Mouse (Mus musculus) kidney, adult 2 months (tissue): ENCODE results near the gene Esyt1. TPM values are rescaled to one million over a fixed set of nuclear protein-coding genes. Genes with fewer than 3 reads are reported as not detected.
"Not testable (repeated sequence)": the region's sequence is repeated elsewhere in the genome, so short reads cannot be mapped to it uniquely, and the experiment has no call there.

Experiments used
- DNase-seq: peaks from one replicate; pipeline ENCODE4 v3.0.0; 2021
- H3K27ac ChIP-seq: fragments of 200-500 bp; 2 replicates; pipeline ENCODE4 v1.5.1; 2012; ENCODE audit warnings: low read depth, low read length, control low read depth, inconsistent platforms; ENCODE audit not compliant: insufficient read depth
- H3K27me3 ChIP-seq: fragments of 200-500 bp; replicated peaks from 2 replicates; pipeline ENCODE4 v1.6.1; 2012; ENCODE audit warnings: mild to moderate bottlenecking, moderate library complexity, low read length, inconsistent platforms; ENCODE audit not compliant: control insufficient read depth, insufficient read depth
- H3K36me3 ChIP-seq: fragments of 200-500 bp; 2 replicates; pipeline ENCODE4 v1.6.1; 2012; ENCODE audit warnings: mild to moderate bottlenecking, moderate library complexity, low read length, inconsistent platforms; ENCODE audit not compliant: control insufficient read depth, insufficient read depth
- H3K4me1 ChIP-seq: fragments of 200-500 bp; 2 replicates; pipeline ENCODE4 v1.6.1; 2011; ENCODE audit warnings: low read length; ENCODE audit not compliant: control insufficient read depth, insufficient read depth
- H3K4me3 ChIP-seq: fragments of 200-500 bp; 2 replicates; pipeline ENCODE4 v1.5.1; 2011; ENCODE audit warnings: mild to moderate bottlenecking, low read depth, low read length, control low read depth; ENCODE audit not compliant: insufficient read depth
- CTCF ChIP-seq: fragments of 200-500 bp; conservative IDR thresholded peaks from 2 replicates; pipeline ENCODE4 v1.5.1; 2011; ENCODE audit warnings: low read depth, mild to moderate bottlenecking, control low read depth, low read length, moderate library complexity, mixed read lengths; ENCODE audit not compliant: insufficient read depth, insufficient read length
- POLR2A ChIP-seq: fragments of 200-500 bp; IDR thresholded peaks from one replicate; pipeline ENCODE4 v1.6.1; 2011; ENCODE audit warnings: low read depth, low read length, control low read depth
- WGBS: fragments of 180-500 bp; shearing (Covaris S2); methylation state at CpG from one replicate; pipeline ENCODE4 v1.1.7; 2018; 5-methylcytosine and 5-hydroxymethylcytosine counted together
- polyA plus RNA-seq: library from polyadenylated mRNA; depleted of rRNA; stranded (reverse); fragments of >200 nt; gene quantifications from 2 replicates; pipeline ENCODE4 v1.2.3, GENCODE M21; 2012

Esyt1 gene
- polyA plus RNA-seq, 1 experiment: 24.5 TPM

GRCm38 (mm10) chr10:128548947-128549681 lies 23.4 kb upstream of the Esyt1 start, which contains the start of gene Rpl41:
Gene Rpl41 (minus strand): TSS chr10:128549305.
- H3K4me1 ChIP-seq: peaks cover 8% of the 10 kb centered on the region; the same call in 1 of the 2 replicates
- under 1% methylated on average over 31 of the region's 31 CpGs for WGBS
- H3K27ac ChIP-seq: peak within 1 kb of the TSS; percentile 77
- peaks cover 3% of the 10 kb centered on the region for H3K36me3 ChIP-seq
- H3K27me3 ChIP-seq: no peaks in the 10 kb centered on the region
- TF ChIP-seq CTCF (no peak), POLR2A (peak; percentile 99)
- H3K4me3 ChIP-seq: peak within 1 kb of the TSS; percentile 78
- peak; percentile 97 for DNase-seq

GRCm38 (mm10) chr10:128548051-128548791 lies 22.6 kb upstream of the Esyt1 start:
- H3K27me3 ChIP-seq, H3K36me3 ChIP-seq, H3K4me1 ChIP-seq, DNase-seq: not testable (repeated sequence)
- Histone ChIP-seq H3K4me3 (peak overlapping the region; percentile 84), H3K27ac (peak overlapping the region; percentile 77)
- under 1% methylated on average over 30 of the region's 30 CpGs for WGBS

GRCm38 (mm10) chr10:128547361-128548032 lies 21.8 kb upstream of the Esyt1 start, which contains the start of gene Zc3h10:
Gene Zc3h10 (minus strand): TSS chr10:128547774.
- no peaks in the 10 kb centered on the region for H3K27me3 ChIP-seq
- under 1% methylated on average over 50 of the region's 50 CpGs for WGBS
- H3K4me1 ChIP-seq: peaks cover 8% of the 10 kb centered on the region; the same call in 1 of the 2 replicates
- H3K4me3 ChIP-seq: peak within 1 kb of the TSS; percentile 84
- H3K27ac ChIP-seq: peak within 1 kb of the TSS; percentile 94
- DNase-seq: peak; percentile 98
- TF ChIP-seq POLR2A (no peak), CTCF (peak; percentile 29; the same call in 1 of the 2 replicates)
- peaks cover 5% of the 10 kb centered on the region for H3K36me3 ChIP-seq

- peaks cover 8% of the 10 kb centered on the region; the same call in 1 of the 2 replicates for H3K4me1 ChIP-seq
- DNase-seq: no peak
- peaks cover 5% of the 10 kb centered on the region for H3K36me3 ChIP-seq
- H3K27ac ChIP-seq: peak overlapping the region; percentile 94
- 4% methylated on average over 7 of the region's 7 CpGs for WGBS
- TF ChIP-seq CTCF (no peak), POLR2A (no peak)
- H3K4me3 ChIP-seq: peak overlapping the region; percentile 79
- H3K27me3 ChIP-seq: no peaks in the 10 kb centered on the region
Observed at GRCm38 (mm10) chr10:128546787-128547186, 21.1 kb upstream of the Esyt1 start.

- DNase-seq: peak; percentile 70
- TF ChIP-seq CTCF (peak; percentile 26; the same call in 1 of the 2 replicates), POLR2A (no peak)
- Histone ChIP-seq H3K36me3 (peaks cover 5% of the 10 kb centered on the region), H3K4me1 (peaks cover 8% of the 10 kb centered on the region; the same call in 1 of the 2 replicates), H3K27me3 (no peaks in the 10 kb centered on the region), H3K27ac (peak overlapping the region; percentile 94; the same call in 1 of the 2 replicates), H3K4me3 (peak overlapping the region; percentile 38)
- 4% methylated on average over 4 of the region's 4 CpGs for WGBS
Observed at GRCm38 (mm10) chr10:128546361-128546760, 20.7 kb upstream of the Esyt1 start.

- peaks cover 8% of the 10 kb centered on the region; the same call in 1 of the 2 replicates for H3K4me1 ChIP-seq
- TF ChIP-seq POLR2A (no peak), CTCF (no peak)
- H3K27me3 ChIP-seq: no peaks in the 10 kb centered on the region
- peaks cover 5% of the 10 kb centered on the region for H3K36me3 ChIP-seq
- DNase-seq: no peak
- no peak overlapping the region for H3K27ac ChIP-seq
- no peak overlapping the region for H3K4me3 ChIP-seq
- 82% methylated on average over 3 of the region's 3 CpGs for WGBS
Observed at GRCm38 (mm10) chr10:128545570-128545898, 19.9 kb upstream of the Esyt1 start.
